Mouse (Mus musculus) cortical plate, adult 2 months (tissue): Measurements from ENCODE around the gene H2-T23.
"Not testable (repeated sequence)": the region's sequence is repeated elsewhere in the genome, so short reads cannot be mapped to it uniquely, and the experiment has no call there.

Experiments
- CTCF ChIP-seq: fragments of 200-500 bp; IDR thresholded peaks from 2 replicates; pipeline ENCODE4 v1.5.1; 2011; ENCODE audit warnings: mild to moderate bottlenecking, control low read depth, low read length; ENCODE audit not compliant: insufficient read depth; ENCODE audit errors: extremely low read depth
- POLR2A ChIP-seq: fragments of 200-500 bp; IDR thresholded peaks from 2 replicates; pipeline ENCODE4 v1.6.1; 2011; ENCODE audit warnings: mild to moderate bottlenecking, low read length, control low read depth; ENCODE audit not compliant: insufficient read depth; ENCODE audit errors: extremely low read depth

DNA sequence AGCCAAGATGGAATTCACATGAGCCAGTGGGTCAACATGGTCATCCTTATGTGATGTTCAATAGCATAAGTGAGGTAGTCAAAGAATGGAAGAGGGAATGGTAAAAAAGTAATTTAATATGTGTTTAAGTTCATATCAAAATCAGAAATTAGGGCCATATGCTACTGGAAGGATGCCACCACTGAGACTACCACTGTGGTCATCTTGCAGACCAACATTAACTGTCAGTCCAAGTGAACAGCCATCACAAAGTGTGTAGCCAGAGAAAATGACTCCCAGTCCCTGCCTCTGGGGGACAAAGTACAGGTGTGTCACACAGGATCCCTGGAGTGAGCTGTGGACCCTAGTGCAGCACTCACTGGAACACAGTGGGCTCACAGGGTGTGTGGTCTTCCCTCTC, 49.2 kb upstream of the H2-T23 start:
- TF ChIP-seq CTCF, POLR2A: not testable (repeated sequence)
